Mouse (Mus musculus) liver, adult (tissue): ENCODE results near the gene Lrrc63.

Experiments
- GATA4 ChIP-seq: IDR thresholded peaks from 2 replicates; pipeline ENCODE4 v1.6.1; 2014; ENCODE audit warnings: mild to moderate bottlenecking, low read length; ENCODE audit not compliant: insufficient replicate concordance

Lrrc63 gene

GRCm38 (mm10) chr14:75063936-75064335, 66.7 kb downstream of the Lrrc63 start:
- no peak for TF ChIP-seq GATA4

- no peak for TF ChIP-seq GATA4
These were observed 70.1 kb downstream of the Lrrc63 start for GRCm38 (mm10) chr14:75060562-75060961.

- TF ChIP-seq GATA4 = no peak
These were observed 73.7 kb downstream of the Lrrc63 start for GRCm38 (mm10) chr14:75056861-75057431.

- no peak for TF ChIP-seq GATA4
These were observed 76.0 kb downstream of the Lrrc63 start for GRCm38 (mm10) chr14:75054455-75055343.

GRCm38 (mm10) chr14:75052451-75052850, 78.2 kb downstream of the Lrrc63 start:
- TF ChIP-seq GATA4 = no peak

GRCm38 (mm10) chr14:75045184-75045583, 85.5 kb downstream of the Lrrc63 start:
- TF ChIP-seq GATA4 = no peak

- no peak for TF ChIP-seq GATA4
These were observed 95.2 kb downstream of the Lrrc63 start for GRCm38 (mm10) chr14:75035431-75035830.
